Mouse (Mus musculus): Measurements from ENCODE around the gene Ncam1. TPM values are rescaled to one million over a fixed set of nuclear protein-coding genes. Genes with fewer than 3 reads are reported as not detected.
A peak's percentile ranks its signal among the peaks of the same experiment; 100 is the strongest.

Gene Ncam1
- total RNA-seq, 2 experiments from 2014 or later: 20.0 to 30.6 TPM

DNA sequence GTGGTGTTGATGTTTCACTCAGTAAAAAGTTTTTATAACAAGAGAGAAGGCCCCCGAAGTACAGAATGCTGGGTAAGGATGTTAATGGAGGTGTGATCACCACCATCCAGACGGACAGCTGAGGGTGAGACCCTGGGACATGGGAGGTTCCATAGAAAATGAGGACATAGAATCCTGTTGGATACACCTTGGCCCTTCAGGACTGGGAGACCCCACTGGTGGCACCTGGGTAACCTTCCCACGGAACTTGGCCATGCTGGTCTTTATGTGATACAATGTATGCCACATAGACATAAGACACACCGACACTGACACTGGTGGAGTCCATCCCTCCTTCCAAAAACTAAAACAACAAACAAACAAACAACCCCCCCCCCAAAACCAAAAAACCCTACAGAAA lies 296.5 kb downstream of the Ncam1 start:
- DNase-seq: no peak

DNA sequence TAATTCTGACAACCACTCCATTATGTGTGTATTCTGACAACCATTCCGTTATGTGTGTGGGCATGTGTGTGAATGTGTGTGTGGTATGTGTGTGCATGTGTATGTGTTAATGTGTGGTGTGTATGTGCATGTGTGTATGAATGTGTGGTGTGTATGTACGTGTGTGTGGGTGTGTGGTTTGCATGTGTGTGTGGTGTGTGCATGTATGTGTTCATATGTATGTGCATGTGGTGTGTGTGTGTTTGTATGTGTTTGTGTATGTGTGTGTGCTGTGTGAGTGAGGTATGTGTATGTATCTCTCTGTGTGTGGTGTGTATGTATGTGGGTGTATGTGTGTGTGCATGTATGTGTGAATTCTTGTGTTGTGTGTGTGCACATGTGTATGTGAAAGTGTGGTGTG lies 298.8 kb downstream of the Ncam1 start:
- DNase-seq: no peak

- peak; percentile 65 for DNase-seq
These were observed 304.6 kb downstream of the Ncam1 start for GRCm38 (mm10) chr9:49493979-49494649.

DNA sequence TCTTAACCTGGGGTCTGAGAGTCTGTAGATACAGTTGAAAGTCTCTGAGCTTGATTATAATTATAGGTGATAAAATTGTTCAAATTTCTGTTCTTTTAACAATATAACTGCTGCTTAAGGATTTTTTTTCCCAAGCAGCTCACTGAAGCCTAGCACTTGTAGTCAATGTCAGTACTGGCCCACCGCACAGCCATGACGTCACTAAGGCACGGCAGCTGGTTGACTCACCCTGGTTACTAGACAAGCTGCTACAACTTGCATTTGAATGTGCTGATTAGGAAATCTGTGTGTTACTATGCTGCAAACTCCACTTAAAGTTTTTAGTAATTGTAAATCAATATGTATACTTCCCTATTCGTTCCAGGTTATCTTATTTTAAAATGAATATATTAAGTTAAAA lies 308.1 kb downstream of the Ncam1 start:
- no peak for DNase-seq

DNA sequence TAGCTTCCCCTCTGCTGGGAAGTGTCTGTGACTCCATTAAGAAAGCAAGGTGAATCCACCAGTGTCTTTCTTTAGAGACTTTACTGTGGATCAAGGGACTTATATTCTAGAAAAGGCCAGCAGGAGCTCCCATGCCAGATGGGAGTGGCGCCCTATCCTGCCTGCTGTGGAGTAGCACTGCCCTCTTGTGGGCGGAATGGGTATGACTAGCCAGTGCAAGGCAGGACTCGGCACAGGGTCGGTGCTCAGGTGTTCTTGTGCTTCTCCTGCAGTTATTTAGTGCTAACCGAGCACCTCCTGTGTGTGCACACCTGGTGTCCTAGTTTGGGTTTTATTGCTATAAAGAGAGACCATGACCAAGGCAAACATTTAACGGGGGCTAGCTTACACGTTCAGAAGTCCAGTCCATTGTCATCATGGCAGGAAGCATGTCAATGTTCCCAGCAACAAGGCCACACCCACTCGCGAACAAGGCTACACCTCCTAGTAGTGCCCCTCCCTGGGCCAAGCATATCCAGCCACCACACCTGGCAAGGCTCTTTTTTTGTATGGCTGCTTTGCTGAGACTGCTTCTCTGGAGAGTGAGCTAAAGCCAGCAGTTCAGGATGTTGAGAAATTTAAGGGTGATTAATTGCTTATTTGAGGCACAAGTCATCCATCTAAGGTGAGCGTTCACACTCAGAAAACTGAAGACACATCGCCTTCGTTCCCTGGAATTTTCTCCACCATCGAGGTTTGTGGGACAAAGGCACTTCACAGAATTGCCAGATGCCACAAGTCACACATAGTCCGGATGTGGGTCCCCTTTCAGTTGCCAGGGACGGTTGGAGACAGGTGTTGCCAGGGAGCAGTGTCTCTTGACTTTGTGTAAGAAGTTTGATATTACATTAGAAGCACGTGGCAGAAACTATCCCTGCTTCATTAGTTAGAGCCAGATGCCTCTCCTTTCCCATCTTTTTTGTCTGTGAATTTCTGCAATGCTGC lies 309.5 kb downstream of the Ncam1 start:
- DNase-seq: peak; percentile 58

DNA sequence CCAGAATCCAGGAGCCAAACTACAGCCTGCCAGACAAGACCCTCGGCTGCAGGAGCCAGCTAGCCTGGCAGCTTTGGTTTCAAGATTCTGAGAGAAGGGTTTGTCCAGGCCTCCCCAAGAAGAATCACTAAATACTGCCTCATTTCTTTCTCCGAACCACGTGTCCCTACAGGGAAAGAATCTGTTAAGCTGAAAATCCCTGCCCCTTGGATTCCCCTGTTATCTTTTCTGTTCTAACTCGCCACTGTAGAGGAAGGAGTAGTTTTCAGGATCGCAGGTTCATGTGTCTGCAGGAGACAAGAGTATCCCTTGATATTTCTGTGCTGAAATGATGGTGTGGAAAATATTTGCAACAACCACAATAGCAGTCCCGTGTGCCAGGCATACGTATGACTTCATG lies 310.5 kb downstream of the Ncam1 start:
- no peak for DNase-seq

DNA sequence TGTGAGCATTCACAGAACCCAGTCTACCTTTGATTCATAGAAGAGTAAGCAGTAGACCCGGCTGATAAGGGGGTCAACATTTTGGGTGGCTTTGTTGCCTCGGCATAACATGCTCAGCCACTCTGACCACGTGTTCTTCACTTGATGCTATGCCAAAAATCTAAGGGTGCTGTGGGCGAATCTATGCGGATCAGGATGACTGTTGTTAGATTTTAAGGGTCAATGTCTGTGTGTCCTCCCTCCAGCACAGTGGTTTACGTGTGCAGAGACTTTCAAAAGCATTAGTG lies 311.1 kb downstream of the Ncam1 start:
- no peak for DNase-seq

DNA sequence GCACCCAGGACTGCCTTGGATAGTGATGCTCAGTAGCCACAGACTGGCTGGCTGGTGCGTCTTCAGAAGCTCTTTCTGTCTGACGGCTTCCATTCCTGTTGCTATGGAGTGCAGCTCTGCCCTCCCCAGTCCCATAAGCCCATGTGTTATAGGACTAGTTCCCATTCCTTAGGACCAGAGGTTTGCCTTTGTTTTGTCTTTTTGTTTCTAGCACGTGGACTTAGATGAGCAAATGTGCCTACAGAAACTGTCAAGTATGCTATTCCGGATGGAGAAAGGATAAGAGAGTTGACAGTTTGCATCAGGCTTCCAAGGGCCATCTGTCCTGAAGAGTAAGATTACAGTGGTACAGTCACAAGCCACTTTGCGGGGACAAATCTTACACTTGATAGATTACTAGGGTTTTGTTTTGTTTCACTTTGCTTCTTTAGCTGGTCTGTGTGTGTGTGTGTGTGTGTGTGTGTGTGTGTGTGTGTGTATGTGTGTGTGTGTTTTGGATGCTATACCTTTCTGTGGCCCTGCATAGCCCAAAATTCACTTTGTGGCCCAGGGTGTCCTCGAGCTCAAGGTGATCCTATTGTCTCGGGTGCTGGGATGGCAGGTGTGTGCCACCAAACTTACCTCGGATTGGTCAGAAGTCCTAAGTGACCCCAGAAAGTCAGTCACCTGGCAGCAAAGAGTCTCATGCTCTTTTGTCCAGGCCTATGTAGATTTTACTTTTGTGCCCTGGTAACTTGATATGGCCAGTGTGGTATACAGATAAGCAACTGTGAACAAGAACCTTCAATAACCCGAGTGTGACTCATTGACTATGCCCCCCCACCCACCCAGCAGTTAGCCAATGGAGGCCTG lies 311.7 kb downstream of the Ncam1 start:
- DNase-seq: no peak

- DNase-seq: peak; percentile 89
These were observed 312.8 kb downstream of the Ncam1 start, which contains the start of gene Ttc12 for GRCm38 (mm10) chr9:49485892-49486311. Gene Ttc12, minus strand, starts transcription at chr9:49486225.

- no peak for DNase-seq
These were observed 313.4 kb downstream of the Ncam1 start for GRCm38 (mm10) chr9:49485250-49485891.

DNA sequence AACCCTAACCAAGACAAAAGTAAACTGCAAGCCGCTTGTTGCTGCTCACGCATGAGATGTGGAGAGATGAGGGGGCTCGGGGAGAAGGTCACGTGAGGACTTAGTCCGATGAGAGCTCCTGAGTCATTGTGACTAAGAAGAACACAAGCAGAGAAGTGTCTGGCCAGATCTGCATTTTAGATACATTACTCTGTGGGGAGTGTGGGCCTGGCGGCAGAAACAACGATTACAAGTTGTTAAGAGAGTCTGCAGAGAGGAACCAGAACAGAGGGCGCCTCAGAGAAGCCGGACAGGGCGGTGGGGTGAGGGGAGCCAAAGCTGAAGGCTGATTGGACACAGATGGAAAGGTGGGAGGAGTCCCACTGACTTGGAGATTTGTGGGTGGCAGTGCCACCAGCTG lies 315.4 kb downstream of the Ncam1 start:
- no peak for DNase-seq

DNA sequence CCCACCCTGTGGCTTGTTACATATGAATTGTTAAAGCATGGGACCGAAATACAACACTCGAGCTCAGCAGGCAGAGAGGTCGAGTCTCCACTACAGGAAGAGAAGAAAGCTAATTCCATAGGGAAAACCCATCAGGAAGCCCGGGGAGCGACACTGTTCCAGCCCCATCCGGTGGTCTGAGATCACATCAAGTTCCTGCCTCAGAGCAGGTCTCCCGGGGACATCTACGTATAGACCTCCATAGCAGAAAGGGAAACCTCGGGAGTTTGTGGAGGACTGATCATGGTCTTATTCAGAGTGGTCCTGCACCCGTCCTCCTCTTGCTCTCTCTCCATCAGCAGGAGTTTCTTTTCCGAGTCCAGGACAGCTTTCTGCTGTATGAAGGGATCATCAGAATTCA lies 326.6 kb downstream of the Ncam1 start:
- DNase-seq: no peak

GRCm38 (mm10) chr9:49470946-49471345 lies 327.8 kb downstream of the Ncam1 start:
- DNase-seq: no peak

- no peak for DNase-seq
These were observed 328.7 kb downstream of the Ncam1 start for GRCm38 (mm10) chr9:49470006-49470405.

DNA sequence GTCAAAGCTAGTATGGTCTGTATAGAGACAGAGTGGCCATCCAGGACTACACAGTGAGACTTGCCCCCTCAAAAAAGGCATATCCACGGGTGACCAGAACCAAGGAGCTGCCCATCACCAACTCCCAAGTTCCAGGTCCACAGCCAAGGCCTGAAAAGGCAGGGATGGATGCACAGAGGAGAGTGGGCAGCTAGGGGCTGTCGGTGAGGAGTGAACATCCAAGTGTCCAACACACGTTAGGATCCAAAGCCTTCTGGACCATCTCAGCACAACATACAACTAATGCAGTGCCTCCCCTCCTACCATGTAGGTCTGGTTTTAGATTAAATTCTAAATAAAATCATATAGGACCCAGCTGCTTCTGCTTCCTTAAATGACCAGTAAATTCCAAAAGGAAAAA lies 342.6 kb downstream of the Ncam1 start:
- no peak for DNase-seq

DNA sequence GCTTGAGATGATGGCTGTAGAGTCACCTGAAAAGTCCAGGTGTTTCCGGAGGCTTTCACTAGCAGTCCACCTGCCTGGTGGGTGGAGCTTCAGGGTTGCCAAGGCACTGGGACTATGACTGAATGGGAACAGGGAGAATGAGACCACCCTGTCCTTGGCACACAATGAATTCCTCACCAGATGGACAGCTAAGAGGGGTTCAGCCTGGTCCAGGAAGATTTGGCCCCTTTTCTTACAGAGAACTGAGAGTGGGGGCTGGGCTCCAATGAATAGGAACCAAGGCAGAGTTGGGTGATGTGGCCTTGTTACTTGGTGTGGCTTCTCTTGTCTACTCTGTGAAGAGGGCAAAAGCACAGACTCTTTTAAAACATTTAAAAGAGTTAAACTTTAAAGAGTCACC lies 346.3 kb downstream of the Ncam1 start:
- no peak for DNase-seq
